Mouse (Mus musculus) layer of hippocampus, postnatal 10 days (tissue): ENCODE results near the gene Igdcc3. TPM values are rescaled to one million over a fixed set of nuclear protein-coding genes. Genes with fewer than 3 reads are reported as not detected.

Source experiments
- DNase-seq, 2 experiments: peaks; one replicate each; pipeline ENCODE4 v3.0.0; 2021; ENCODE audit warnings: low spot score in 2 of 2
- total RNA-seq, 2 experiments: library from RNA; stranded (reverse); gene quantifications; 2 replicates each; pipeline ENCODE4 v1.2.3; 2021

The Igdcc3 gene
- total RNA-seq, 2 experiments from 2014 or later, result 5.4 to 7.1 TPM

DNA sequence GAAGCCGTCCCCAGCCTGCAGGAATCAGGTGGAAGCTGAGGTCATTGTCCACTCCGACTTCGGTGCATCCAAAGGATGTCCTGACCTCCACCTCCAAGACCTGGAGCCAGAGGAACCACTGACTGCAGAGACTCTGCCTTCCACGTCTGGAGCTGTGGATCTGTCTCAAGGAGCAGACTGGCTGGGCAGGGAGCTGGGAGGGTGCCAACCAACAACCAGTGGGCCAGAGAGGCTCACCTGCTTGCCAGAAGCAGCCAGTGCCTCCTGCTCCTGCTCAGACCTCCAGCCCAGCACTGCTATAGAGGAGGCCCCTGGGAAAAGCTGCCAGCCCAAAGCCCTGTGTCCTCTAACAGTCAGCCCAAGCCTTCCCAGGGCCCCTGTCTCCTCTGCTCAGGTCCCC is 5.9 kb upstream of the Igdcc3 start:
- DNase-seq, result no peak

DNA sequence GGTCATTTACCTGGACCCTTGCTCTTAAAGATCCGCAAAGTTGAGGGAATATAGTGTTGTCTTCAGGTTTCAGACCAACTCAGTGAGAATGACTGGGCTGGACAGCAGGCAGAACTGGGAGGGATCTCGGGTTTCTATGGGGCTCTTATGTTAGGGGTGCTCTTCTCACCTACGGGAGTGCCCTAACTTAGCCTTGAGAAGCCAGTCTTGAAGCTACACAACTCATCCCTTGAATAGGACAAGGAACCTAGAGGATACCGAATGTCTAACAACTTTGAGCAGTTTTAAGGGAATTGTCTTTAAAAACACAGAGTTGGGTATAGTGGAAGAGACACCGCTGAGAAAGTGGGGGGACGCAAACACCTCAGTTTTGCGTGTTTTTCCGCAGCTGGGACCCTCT is 498 bp upstream of the Igdcc3 start:
- DNase-seq, result no peak

DNA sequence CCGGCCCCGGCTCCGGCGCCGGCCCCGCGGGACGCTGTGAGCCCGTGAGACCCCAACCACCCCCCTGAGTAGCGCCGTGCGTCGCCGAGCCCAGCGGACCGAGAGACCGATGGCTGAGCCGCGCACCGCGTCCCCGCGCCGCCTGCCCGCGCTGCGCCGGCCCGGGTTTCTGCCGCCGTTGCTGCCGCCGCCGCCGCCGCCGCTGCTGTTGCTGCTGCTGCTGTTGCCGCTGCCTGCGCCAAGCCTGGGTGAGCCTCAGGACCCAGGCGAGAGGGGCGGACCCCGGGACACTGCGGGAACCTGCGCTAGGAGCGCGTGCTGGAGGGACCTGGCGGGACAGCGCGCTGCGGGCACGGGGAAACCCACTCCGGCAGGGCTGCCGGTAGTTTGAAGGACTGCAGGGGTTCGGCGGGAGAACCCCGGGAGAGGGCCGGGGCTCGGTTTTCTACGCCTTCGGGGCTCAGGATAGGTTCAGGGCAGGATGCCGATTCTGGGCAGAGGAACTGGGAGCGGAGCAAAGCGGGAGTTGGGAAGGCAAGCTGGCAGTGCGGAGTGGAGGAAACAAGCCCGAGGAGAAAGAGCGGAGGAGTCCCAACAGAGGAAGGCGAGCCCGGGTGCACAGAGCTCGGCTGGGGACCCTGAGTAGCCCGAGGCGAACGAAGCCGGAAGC is 452 bp downstream of the Igdcc3 start:
- DNase-seq, result peak; percentile 62 to 70

DNA sequence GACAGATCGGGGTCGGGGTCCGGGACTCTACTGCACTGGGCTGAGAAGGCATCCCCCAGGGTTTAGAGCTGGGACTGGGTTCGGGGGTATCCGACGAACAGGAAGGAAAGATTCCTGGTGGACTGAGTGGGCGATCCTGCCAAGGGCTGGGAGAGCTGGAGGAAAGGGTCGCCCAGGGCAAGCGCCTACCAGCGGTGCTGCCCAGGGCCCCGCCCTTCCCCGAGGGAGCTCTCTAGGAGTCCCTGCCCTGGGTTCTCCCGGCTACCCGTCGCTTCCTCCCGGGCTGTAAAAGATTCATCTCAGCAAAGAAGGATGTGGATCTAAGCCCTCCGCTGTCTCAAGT is 958 bp downstream of the Igdcc3 start:
- no peak for DNase-seq

DNA sequence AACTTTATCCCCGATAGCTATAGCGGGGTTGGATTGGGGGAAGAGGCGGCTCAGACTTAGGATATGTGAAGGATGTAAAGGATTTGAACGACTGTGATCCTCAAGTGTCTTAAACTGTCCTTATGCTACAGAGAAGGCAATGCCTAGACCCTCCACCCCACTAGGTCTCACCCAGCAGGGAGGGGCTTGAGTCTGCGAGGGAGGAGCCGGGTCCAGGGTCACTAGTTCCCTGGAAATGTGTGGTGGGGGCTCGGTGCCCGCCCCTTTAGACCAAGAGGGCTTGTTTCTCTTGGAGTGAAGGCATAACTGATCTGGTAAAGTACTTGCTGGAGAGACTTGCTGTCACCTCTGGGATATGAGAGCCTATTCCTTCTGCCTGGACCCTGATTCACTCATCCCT is 1.4 kb downstream of the Igdcc3 start:
- DNase-seq, result no peak

DNA sequence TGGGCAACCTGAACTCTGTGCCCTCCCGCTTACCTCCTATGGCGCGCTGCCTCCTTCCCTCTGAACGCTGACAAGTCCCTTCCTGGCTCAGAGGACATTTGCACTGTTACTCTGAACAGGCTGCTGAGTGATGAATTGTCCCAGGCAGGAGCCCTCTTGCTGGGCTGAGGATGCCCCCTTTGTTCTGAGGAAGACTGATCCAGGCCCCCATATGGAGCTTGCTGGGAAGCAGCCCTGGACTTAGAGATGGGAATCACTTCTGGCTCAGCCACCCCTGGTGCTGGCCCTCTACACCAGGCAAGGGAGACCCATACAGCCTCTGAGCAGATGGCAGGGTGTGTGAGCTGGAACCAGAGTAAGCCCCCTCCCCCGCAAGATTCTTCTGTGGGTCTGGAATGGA is 5.0 kb downstream of the Igdcc3 start:
- no peak for DNase-seq

DNA sequence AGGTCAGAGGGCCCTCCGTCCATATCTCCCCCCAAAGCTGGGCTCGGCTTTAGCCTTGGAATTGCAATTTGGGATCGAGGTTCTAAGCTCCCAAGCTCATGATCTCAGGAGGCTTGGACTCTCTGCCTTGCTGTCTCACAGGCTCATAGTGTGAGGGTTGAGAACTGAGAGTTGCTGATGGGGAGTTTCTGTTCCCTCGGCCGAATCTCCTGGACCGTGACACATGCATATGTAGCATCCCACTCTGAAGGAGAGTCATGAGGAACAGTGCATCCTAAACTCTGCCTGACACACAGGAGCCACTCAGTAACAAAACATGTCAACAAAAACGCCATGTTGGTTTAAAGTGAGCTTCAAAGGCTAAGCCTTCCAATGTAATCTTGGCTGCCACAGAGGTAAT is 7.5 kb downstream of the Igdcc3 start:
- DNase-seq, result no peak

DNA sequence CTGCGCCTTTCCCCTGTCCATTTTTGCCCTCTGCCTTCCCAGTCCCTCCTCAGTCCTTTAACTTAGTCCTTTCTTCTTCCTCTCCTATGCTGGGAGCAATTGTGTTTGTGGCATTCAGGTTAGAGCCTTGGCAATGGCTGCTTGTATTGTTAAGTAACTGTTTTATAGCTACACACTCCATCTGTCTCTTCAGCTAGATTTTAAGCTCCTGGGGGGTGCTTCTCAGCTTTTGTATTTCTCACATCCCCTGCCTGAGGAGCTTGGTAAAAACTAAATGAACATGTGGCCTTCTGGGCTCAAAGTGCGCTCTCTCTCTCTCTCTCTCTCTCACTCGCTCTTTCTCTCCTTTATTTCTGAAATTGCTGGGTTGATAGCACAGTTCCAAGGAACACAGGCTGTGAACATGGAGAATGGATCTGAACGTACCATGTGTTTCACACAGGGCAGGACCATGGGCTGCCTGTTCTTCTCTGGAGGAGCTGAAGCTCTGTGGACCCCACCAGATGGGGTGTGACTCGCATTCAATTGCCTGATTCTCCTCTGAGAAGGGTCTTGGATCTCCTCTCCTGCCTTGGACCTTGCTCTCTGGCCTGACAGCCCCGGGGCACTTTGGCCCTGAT is 11.8 kb downstream of the Igdcc3 start:
- DNase-seq, result no peak

DNA sequence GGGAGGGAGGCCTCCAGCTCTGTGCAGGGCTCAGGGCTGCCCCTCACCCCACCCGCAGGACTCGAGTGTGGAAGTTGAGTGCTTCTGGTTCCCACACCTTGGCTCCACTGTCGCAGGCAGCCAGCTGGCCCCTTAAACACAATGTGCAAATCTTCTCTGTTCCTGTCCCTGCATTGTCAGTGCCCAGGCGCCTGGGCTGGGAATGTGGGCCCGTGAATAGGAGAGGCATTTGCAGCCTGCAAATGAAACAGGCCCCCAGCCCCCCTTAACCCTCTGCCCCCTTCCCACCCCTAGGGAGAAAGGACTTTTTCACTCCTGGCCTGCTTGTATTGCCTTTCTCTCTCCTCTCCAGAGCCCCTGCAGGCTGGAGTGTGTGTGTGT is 12.3 kb downstream of the Igdcc3 start:
- DNase-seq, result peak; percentile 46 to 52

DNA sequence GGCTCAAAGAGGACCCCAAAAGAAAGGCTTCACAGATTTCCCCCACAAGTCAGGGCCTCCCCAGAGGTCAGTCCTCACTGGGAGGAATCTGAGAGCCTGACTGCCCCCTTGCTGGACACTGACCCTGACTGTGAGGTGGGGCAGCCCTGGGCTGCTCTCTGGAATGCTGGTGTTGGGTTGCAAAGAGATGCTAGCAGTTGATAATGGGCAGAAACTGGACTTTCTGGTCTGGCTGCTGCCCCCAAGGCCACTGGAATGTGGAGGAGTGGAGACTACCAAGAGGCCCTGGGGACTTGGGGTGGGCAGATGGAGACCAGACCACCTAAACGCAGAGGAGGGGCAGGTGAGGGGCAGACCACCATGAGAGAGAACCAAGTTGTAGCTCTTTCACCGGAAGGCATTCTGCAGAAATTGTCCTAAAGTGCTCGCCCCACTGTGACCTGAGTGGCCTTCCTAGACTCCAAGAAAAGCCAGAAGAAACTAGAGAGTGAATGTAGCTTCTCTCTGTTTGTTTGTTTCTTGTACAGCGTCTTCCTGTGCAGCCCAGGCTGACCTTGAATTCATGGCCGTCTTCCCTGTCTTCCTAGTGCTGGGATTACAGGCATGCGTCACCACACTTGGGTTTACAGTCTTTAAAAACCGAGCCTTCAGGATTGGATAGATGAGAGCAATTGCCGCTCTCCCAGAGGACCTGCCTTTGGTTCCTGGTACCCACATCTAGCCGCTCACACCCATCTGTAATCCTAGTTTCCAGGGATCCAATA is 13.9 kb downstream of the Igdcc3 start:
- no peak for DNase-seq

DNA sequence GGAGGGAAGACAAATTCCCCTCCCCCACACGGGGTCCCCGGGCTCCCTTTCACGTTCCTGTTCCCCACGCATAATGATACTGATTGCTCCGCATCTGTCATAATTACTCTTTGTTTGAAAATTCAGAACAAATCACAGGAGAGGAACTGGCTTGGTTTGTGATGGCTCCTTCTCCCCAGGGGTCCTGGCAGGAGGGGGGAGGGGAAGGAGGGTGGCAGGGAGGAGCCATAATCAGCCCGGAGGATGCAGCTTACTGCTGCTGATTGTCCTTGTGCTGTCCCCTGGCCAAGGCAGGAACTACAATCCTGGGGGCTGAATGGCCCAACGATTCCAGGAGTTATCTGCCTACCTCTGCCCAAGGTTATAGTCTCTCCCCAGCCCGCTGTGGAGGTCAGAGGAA is 15.6 kb downstream of the Igdcc3 start:
- no peak for DNase-seq

DNA sequence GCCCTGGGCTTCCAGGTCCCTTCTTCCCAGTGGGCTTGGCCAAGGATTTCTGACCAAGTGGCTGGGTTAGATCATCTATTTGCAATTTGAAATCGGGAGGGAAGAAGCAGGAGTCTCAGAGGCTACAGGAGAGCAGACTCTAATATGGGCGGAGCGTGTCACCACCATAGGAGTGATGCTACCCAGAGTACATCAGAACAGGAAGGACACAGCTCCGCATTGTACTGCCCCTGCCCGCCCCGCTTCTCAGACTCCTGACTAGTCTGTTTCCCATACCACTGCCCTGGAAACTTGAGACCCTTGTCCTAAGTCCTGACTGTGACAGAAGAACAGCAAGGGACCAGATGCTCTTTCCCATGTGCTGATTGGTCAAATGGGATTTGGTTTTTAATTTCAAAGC is 16.6 kb downstream of the Igdcc3 start:
- no peak for DNase-seq

DNA sequence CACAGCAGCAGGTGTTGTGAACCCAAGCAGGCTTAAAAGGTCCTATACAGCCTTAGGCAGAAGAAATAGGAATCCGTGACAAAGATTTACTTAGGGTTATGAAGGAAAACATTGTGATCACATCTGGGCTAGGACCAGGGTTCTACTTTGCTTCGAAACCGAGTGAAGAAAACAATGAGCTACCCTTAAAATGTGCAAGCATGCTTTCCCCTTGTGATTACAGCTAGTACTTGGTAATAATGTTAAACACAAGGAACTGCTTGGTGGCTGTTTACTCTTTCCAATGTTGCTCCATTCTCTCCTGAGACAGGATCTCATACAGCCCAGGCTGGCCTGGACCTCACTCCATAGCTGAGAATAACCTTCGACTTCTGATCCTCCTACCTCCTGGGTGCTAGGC is 20.2 kb downstream of the Igdcc3 start:
- no peak for DNase-seq

DNA sequence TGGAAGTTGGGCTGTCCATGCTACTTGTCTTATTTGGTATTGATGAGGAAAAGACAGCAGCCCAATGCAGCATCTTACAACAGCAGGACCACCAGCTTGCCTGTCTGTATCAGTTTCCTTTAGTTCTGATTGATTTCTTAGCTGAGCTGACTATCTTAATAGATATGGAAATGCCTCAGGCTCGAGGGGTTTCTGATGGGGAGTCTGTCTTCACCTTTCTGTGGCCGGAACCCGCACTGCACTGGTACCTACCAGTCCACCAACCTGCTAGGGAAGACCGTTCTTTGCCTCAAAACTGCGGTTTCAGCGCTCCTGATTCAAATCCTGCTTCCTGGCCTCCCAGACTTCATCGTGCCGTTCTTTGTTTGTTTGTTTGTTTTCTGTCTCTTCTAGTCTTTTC is 20.9 kb downstream of the Igdcc3 start:
- no peak for DNase-seq

DNA sequence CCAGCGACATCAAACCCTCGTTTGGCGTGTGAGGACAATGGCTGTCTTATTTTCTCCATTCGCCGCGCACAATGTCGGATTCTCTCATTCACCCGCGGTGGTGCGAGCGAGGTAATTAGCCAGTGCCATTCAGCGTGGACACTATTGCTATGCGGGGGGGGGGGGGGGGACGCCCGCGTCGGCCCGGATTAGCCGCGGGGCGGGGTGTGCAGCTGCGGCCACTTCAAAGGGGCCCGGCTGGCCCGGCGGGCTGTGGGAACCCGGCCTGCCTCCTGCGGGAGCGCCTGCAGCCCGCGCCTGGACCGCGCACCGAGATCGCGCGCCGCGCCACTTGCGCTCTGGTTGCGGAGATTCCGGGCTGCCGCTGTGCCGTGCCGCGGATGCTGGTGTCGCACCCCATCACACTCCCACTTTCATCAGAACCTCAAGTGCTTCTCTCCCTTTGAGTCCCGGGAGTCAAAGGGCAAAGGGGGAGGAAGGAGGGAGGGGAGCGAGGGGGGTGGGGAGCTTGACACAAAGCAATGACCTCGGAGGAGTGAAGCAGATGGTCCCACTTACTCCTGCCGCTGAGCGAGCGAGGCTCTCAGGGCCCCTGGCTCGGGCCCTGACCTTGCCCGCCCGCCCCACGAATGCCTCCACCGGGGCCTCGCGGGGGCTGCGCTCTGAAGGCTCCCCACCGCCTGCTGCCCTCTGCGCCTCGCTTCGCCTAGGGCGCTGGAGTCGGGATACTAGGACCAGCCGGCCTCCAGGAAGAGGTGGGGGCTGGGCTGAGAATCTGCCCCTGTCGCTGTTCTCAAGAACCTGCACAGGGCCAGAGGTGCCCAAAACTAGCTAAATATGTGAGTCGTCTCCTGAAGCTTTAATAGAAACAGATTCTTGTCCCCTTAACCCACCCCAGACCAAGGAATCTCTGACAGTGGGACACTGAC is 22.0 kb downstream of the Igdcc3 start:
- DNase-seq, result peak; percentile 48 to 62

DNA sequence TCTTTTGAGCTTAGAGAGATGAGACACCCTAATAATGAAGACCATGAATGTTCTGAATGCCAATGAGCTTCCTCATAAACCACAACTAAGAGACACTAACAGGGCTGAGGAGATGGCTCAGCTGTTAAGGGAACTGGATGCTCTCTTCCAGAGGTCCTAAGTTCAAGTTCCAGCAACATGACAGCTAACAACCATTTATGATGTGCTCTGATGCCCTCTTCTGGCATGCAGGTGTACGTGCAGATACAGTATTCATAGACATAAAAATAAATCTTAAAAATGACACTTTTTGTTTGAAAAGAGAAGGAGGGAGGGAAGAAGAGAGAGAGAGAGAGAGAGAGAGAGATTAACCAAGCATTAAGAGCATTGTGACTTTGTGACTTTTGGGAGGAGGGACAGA is 23.9 kb downstream of the Igdcc3 start:
- DNase-seq, result no peak

DNA sequence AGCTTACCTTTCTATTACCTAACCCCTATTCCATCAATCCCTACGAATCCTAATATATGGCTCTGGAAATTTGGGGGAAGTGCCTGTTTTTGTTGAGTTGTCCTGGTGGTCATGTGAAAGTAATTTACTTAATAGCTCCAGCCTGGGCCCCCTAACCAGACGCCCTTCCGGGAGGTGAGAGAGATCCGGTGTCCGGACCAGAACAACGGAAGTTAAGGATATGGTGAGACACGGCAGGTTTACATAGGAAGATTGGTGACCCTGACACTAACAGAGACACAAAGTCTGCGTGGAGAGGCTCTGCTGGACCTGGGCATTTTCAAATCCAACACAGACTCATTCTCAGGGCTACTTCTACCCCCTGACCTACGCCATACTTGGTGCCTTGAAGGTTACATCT is 25.4 kb downstream of the Igdcc3 start:
- no peak for DNase-seq

DNA sequence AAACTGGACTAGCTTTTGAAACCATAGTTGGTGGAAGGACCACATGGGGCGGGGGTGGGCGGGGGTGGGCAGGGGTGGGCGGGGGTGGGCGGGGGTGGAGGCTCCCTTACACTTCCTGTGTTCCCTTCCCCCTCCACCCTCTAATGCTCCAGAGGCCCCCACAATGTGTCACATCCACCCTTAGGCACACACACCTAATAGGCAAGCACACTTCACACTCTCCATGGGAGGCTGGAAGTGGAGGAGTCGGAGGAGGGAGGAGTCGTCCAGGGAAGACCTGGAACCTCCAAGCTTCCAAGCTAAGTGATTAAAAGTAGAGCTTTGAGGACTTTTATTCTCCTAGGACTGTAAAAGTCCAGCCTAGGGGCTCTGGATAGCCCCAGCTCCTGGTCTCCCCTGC is 27.5 kb downstream of the Igdcc3 start:
- no peak for DNase-seq

DNA sequence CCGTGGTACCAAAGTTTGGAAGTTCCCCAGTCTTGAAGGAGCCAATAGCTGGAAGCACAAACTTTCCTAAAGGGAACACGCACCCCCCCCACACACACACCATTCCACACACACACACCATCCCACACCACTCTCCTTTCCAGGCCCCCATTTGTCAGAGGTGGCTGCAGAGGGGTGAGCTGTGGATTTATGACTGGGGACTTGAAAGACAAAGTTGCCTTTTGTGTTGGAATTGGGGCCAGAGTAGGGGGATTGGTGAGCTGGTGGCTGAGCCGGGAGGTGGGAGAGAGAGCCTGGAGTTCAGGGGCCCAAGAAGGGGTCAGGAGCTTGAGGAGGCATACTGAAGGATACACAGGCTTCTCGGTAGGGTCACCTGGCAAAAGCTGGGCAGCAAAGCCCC is 28.0 kb downstream of the Igdcc3 start:
- DNase-seq, result no peak

DNA sequence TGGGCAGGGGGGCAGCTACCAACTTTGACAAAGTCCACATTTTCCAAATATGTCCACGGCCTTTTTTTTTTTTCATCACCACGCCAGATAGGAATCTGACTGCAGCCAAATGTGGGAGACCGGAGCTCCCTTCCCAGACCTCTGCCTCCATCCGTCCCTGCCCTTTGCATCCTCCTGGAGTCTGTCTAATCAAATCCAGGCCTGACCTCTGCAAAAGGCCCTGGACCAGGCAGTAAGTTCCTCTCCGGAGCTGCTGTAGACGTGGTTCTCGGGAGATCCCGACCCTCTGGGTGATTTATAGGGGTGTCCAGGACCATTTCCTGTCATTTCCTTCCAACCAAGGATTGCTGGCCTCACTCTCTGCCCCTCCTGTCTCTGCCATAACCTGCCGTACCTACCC is 31.7 kb downstream of the Igdcc3 start:
- DNase-seq, result no peak

DNA sequence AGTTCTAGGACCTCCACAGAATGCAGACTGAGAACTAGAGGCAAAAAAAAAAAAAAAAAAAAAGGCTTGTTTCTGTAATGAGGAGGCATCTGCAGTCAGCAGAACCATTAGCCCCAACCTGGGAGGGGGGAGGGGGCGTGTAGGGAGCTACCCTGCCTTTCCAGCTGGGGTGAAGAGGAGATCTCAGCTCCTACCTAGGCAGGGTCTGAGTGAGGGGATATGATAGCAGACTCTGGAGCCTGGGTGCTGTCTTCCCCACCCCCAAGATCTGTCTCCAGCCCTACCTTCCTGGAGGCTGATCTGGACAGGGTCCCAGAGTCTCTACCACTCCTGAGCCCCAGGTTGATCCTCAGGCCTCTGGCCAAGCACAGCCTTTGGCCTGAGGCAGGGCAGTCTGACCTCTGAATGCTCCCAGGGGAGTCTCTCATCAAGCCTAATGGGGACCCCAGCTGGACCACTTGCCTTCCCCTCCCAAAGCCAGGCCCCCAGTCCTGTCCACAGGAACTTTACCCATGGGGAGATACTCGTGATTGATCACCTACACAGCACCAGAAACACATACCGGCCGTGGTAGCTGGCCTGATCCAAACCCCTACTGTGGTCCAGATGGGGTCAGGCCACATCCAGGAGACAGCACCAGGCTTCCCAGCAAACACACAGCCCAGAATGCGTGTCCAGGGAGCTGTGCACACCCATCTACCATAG is 34.4 kb downstream of the Igdcc3 start:
- no peak for DNase-seq
